Mouse (Mus musculus) liver, embryonic 14.5 days (tissue): ENCODE data around the gene Mrpl51. TPM values are rescaled to one million over a fixed set of nuclear protein-coding genes. Genes with fewer than 3 reads are reported as not detected.

Experiments
- ATAC-seq: fragments of 200-750 bp; cut with Nextera tagmentation; 2 replicates; pipeline ENCODE4 v1.8.0; 2017; ENCODE audit warnings: moderate number of reproducible peaks, mild to moderate bottlenecking, moderate library complexity; ENCODE audit not compliant: insufficient read depth
- DNase-seq, 3 experiments: peaks; one replicate each; pipeline ENCODE4 v3.0.0-alpha.2; 2012 to 2013; ENCODE audit warnings: low read depth in 3 of 3, low spot score in 3 of 3
- H3K27ac ChIP-seq: fragments of 300-500 bp; sonication (generic); 2 replicates; pipeline ENCODE4 v1.5.1; 2014; ENCODE audit warnings: moderate library complexity, mild to moderate bottlenecking, control low read depth, inconsistent platforms
- H3K27me3 ChIP-seq: fragments of 300-500 bp; sonication (generic); 2 replicates; pipeline ENCODE4 v1.6.1; 2014; ENCODE audit warnings: mild to moderate bottlenecking, low read length, moderate library complexity; ENCODE audit not compliant: control insufficient read depth, insufficient read depth
- H3K36me3 ChIP-seq: fragments of 300-500 bp; sonication (generic); replicated peaks from 2 replicates; pipeline ENCODE4 v1.6.1; 2014; ENCODE audit warnings: low read depth; ENCODE audit not compliant: control insufficient read depth, insufficient read depth
- H3K4me1 ChIP-seq, 2 experiments: fragments of 200-500 bp in 1 of 2; fragments of 300-500 bp in 1 of 2; sonication (generic) in 1 of 2; replicated peaks; 2 replicates each; pipeline ENCODE4 v1.6.1; 2012 to 2014; ENCODE audit warnings: antibody characterized with exemption in 1 of 2, inconsistent platforms in 1 of 2, low read length in 1 of 2; ENCODE audit not compliant: control insufficient read depth in 2 of 2, insufficient read depth in 2 of 2
- H3K4me2 ChIP-seq: fragments of 300-500 bp; sonication (generic); 2 replicates; pipeline ENCODE4 v1.6.1; 2014; ENCODE audit warnings: low read depth, mild to moderate bottlenecking, control low read depth, moderate library complexity
- H3K4me3 ChIP-seq, 2 experiments: fragments of 200-500 bp in 1 of 2; fragments of 300-500 bp in 1 of 2; sonication (generic) in 1 of 2; 2 replicates each; pipeline ENCODE4 v1.5.1; 2012 to 2014; ENCODE audit warnings: low read depth in 2 of 2, low read length in 2 of 2, mild to moderate bottlenecking in 2 of 2, control low read depth in 1 of 2, inconsistent platforms in 1 of 2, moderate library complexity in 1 of 2; ENCODE audit not compliant: insufficient read depth in 1 of 2
- H3K9ac ChIP-seq: fragments of 300-500 bp; sonication (generic); replicated peaks from 2 replicates; pipeline ENCODE4 v1.6.1; 2014; ENCODE audit warnings: mild to moderate bottlenecking, control low read depth, moderate library complexity
- H3K9me3 ChIP-seq: fragments of 300-500 bp; sonication (generic); 2 replicates; pipeline ENCODE4 v1.6.1; 2016; ENCODE audit warnings: low read length, mixed read lengths; ENCODE audit not compliant: control insufficient read depth
- CTCF ChIP-seq: IDR thresholded peaks from 2 replicates; pipeline ENCODE4 v1.5.1; 2016; ENCODE audit warnings: antibody characterized with exemption, low read depth, control low read depth
- EP300 ChIP-seq: IDR thresholded peaks from 2 replicates; pipeline ENCODE4 v1.6.1; 2016; ENCODE audit warnings: antibody characterized with exemption, low read depth
- WGBS: fragments of 180-500 bp; shearing (Covaris S2); extraction: QIAGEN DNeasy Blood & Tissue Kit; methylation state at CpG from one replicate; pipeline ENCODE4 v1.1.7; 2014; ENCODE audit not compliant: insufficient replicate concordance; 5-methylcytosine and 5-hydroxymethylcytosine counted together
- polyA plus RNA-seq, 2 experiments: library from polyadenylated mRNA; depleted of rRNA in 1 of 2; stranded (reverse) in 1 of 2; unstranded in 1 of 2; fragments of >200 nt; fragmentation: Nextera tagmentation in 1 of 2; extraction: Ambion mirVana in 1 of 2; gene quantifications; 2 replicates each; pipeline versions ENCODE4 v1.2.1 to v1.2.3; 2012 to 2014

Mrpl51 gene
- polyA plus RNA-seq, 2 experiments = 50.9 to 182 TPM

GRCm38 (mm10) chr6:125197166-125197565 lies 5.6 kb downstream of the Mrpl51 start:
- H3K4me2 ChIP-seq = no peak overlapping the region
- H3K4me3 ChIP-seq = no peak overlapping the region
- no peaks in the 10 kb centered on the region for H3K27me3 ChIP-seq
- peaks cover 17% of the 10 kb centered on the region for H3K36me3 ChIP-seq
- TF ChIP-seq CTCF (no peak), EP300 (no peak)
- DNase-seq (no peak), ATAC-seq (no peak)
- H3K27ac ChIP-seq = no peak overlapping the region
- H3K9me3 ChIP-seq = no peaks in the 10 kb centered on the region
- no peak overlapping the region for H3K9ac ChIP-seq
- WGBS = 78% methylated on average over 5 of the region's 5 CpGs
- H3K4me1 ChIP-seq = peaks cover 7 to 8% of the 10 kb centered on the region in 2 experiments

DNA sequence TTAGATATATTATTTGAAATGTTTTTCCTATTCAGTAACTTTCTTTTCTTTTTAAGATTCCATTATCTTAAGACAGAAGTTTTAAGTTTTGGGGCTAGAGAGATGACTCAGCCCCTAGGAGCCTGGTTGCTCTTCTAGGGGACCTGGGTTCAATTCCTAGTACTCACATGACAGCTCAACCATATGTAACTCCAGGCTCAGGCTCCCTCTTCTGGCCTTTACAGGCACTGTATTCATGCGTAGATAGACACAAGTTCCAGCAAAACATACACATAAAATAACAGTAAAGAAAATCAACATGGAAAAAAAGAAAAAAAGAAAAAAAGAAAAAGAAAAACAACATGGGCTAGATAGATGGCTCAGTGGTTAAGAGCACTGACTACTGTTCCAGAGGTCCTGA lies 18.8 kb downstream of the Mrpl51 start:
- no peak overlapping the region for H3K4me3 ChIP-seq
- H3K9ac ChIP-seq = no peak overlapping the region
- ATAC-seq = no peak
- no peaks in the 10 kb centered on the region for H3K4me1 ChIP-seq
- H3K27ac ChIP-seq = no peak overlapping the region
- H3K27me3 ChIP-seq = peaks cover 4% of the 10 kb centered on the region
- TF ChIP-seq EP300 (no peak), CTCF (peak; percentile 12; the same call in 1 of the 2 replicates)
- H3K9me3 ChIP-seq = no peaks in the 10 kb centered on the region
- no peaks in the 10 kb centered on the region for H3K36me3 ChIP-seq
- no peak for DNase-seq
- 66% methylated on average over 1 of the region's 1 CpGs for WGBS
- no peak overlapping the region for H3K4me2 ChIP-seq

DNA sequence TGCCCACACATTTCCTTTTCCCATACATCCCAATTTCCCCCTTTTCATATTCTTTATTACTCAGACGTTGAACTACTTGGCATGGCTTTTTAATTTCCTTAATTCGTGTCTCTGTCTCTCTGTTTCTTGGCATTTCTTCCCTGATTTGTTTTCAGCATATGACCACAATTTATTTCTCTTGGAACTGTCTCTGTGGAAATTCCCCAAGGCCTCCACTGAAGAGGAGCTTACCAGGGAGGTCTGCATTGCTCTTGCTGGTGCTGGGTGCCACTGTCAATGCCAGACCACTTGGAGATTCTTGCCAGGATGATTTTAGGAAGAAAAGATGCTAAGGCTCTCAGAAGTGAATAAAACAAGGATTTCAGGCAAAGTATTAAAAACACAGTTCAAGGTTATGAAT lies 21.0 kb downstream of the Mrpl51 start:
- TF ChIP-seq CTCF (no peak), EP300 (no peak)
- Histone ChIP-seq H3K27ac (no peak overlapping the region), H3K9ac (no peak overlapping the region), H3K9me3 (no peaks in the 10 kb centered on the region), H3K4me3 (no peak overlapping the region), H3K36me3 (no peaks in the 10 kb centered on the region), H3K4me2 (no peak overlapping the region), H3K27me3 (peaks cover 4% of the 10 kb centered on the region), H3K4me1 (peaks cover 0 to 1% of the 10 kb centered on the region in 2 experiments; a peak in 1 of 4 replicates)
- DNase-seq (no peak), ATAC-seq (no peak)
- 17% methylated on average over 2 of the region's 2 CpGs for WGBS

DNA sequence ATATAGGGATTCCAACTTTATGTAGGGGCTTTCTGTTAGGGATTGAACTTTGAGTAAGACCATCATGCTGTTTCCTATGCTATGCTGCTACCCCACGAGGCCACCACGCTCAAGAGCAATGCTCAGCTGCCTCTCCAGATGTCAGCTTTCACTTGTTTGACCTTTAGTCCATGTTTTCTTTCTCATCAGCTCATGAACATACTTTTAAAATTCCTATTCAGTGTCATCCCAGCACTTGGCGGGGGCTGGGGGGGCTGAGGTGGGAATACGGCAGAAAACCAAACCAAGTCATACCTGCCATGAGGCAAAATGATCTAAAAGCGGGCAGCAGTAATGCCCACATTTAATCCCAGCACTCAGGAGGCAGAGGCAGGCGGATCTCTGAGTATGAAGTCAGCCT lies 21.5 kb downstream of the Mrpl51 start:
- H3K36me3 ChIP-seq = no peaks in the 10 kb centered on the region
- no peak overlapping the region for H3K4me2 ChIP-seq
- no peaks in the 10 kb centered on the region for H3K9me3 ChIP-seq
- peaks cover 4% of the 10 kb centered on the region for H3K27me3 ChIP-seq
- 50% methylated on average over 6 of the region's 6 CpGs for WGBS
- H3K27ac ChIP-seq = no peak overlapping the region
- no peak overlapping the region for H3K4me3 ChIP-seq
- peaks cover 0 to 1% of the 10 kb centered on the region in 2 experiments; a peak in 1 of 4 replicates for H3K4me1 ChIP-seq
- no peak for ATAC-seq
- TF ChIP-seq CTCF (no peak), EP300 (no peak)
- H3K9ac ChIP-seq = no peak overlapping the region
- no peak for DNase-seq

DNA sequence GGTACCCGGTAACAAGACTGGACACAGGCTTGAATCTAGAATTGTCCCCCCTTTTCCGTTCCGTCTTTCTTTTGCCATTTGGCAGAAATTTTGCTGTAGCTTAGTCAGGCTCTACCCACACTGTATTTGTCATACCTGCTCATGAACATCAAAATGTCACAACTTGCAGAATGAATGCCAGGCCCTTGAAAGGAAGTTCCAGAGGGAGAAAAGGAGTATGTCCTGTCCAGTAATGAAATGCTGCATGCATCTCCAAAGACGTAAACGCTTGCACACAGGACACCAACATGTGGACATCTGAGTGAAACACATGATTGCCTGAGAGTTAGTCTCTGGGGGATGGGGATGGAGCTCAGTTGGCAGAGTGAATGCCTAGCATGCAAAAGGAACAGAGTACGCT lies 22.1 kb downstream of the Mrpl51 start:
- peaks cover 4% of the 10 kb centered on the region for H3K27me3 ChIP-seq
- no peak overlapping the region for H3K4me3 ChIP-seq
- 71% methylated on average over 6 of the region's 6 CpGs for WGBS
- ATAC-seq = no peak
- no peak overlapping the region for H3K4me2 ChIP-seq
- no peak for TF ChIP-seq CTCF
- TF ChIP-seq EP300 = no peak
- no peak for DNase-seq
- H3K36me3 ChIP-seq = no peaks in the 10 kb centered on the region
- H3K27ac ChIP-seq = no peak overlapping the region
- no peaks in the 10 kb centered on the region for H3K9me3 ChIP-seq
- peaks cover 0 to 1% of the 10 kb centered on the region in 2 experiments; a peak in 1 of 4 replicates for H3K4me1 ChIP-seq
- no peak overlapping the region for H3K9ac ChIP-seq
